ENCODE assay signal across 30 mouse cellular contexts in the genomic region with DNA sequence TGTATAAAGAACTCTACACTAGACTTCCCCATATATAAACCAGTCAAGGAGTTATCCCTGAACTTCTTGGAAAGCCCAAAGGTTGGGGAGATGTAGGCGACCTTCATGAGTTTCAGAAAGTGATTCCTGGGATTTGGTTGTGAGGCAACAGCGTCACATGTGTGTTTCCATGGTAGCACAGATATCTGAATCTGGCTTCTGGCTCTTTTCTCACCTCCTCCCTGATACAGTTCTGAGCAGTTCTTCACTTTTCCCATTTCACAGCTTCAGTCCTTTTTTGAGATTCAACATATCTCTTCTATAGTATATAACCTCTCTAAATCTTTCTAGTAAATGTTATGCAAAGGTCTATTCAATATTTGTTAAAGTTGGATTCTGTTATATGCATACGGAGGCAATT.
"Had no signal": no experiment of that assay in that cellular context is flagged by ENCODE, and none has a peak within 500 bp of the region (broad histone marks: within the 10 kb centered on the region; RNA-seq: fewer than 3 reads in every experiment).

No protein-coding gene starts in this region.

- H3K36me3 ChIP-seq: limb, embryonic 10.5 days; limb, embryonic 12.5 days; limb, embryonic 13.5 days; limb, embryonic 15.5 days; liver, embryonic 12.5 days; liver, embryonic 13.5 days; liver, embryonic 15.5 days; lung, embryonic 15.5 days; midbrain, embryonic 10.5 days; midbrain, embryonic 12.5 days; midbrain, embryonic 15.5 days; neural tube, embryonic 12.5 days had no signal

- H3K27ac ChIP-seq: left cerebral cortex, adult 2 months; limb, embryonic 10.5 days; limb, embryonic 12.5 days; limb, embryonic 13.5 days; limb, embryonic 15.5 days; liver, embryonic 12.5 days; liver, embryonic 13.5 days; liver, embryonic 14.5 days; liver, embryonic 15.5 days; lung, embryonic 15.5 days; macrophage; midbrain, embryonic 10.5 days; midbrain, embryonic 12.5 days; midbrain, embryonic 15.5 days; neural tube, embryonic 12.5 days had no signal

- H3K4me2 ChIP-seq: limb, embryonic 12.5 days; limb, embryonic 13.5 days; limb, embryonic 15.5 days; liver, embryonic 11.5 days; liver, embryonic 12.5 days; liver, embryonic 13.5 days; liver, embryonic 15.5 days; lung, embryonic 14.5 days; lung, embryonic 15.5 days; midbrain, embryonic 12.5 days; midbrain, embryonic 15.5 days; neural tube, embryonic 12.5 days had no signal

- H3K9ac ChIP-seq: limb, embryonic 12.5 days; limb, embryonic 13.5 days; limb, embryonic 15.5 days; liver, embryonic 12.5 days; liver, embryonic 13.5 days; liver, embryonic 14.5 days; liver, embryonic 15.5 days; liver, postnatal 0 days; lung, embryonic 14.5 days; lung, embryonic 15.5 days; midbrain, embryonic 12.5 days; midbrain, embryonic 15.5 days; neural tube, embryonic 12.5 days had no signal

- H3K4me3 ChIP-seq: left cerebral cortex, adult 2 months; limb, embryonic 10.5 days; limb, embryonic 12.5 days; limb, embryonic 13.5 days; limb, embryonic 15.5 days; liver, embryonic 12.5 days; liver, embryonic 13.5 days; liver, embryonic 15.5 days; lung, embryonic 15.5 days; megakaryocyte, embryonic 14.5 days; midbrain, embryonic 10.5 days; midbrain, embryonic 12.5 days; midbrain, embryonic 15.5 days; myocyte; neural tube, embryonic 12.5 days had no signal

- ATAC-seq: liver, embryonic 12.5 days; liver, postnatal 0 days; lung, postnatal 0 days; midbrain, embryonic 15.5 days; midbrain, embryonic 16.5 days had no signal

- DNase-seq: left cerebral cortex, postnatal 4 days; liver; liver, embryonic 13.5 days; liver, postnatal 0 days; lung, adult 18-20 months; lung, embryonic 14.5 days; lung, postnatal 10 days; lung, postnatal 14 days; lung, postnatal 36 days; lung, postnatal 4 days; midbrain, embryonic 14.5 days had no signal

- H3K9me3 ChIP-seq: limb, embryonic 10.5 days; limb, embryonic 12.5 days; limb, embryonic 13.5 days; limb, embryonic 15.5 days; liver, embryonic 12.5 days; liver, embryonic 13.5 days; liver, embryonic 15.5 days; lung, embryonic 15.5 days; megakaryocyte, embryonic 14.5 days; midbrain, embryonic 10.5 days; midbrain, embryonic 12.5 days; midbrain, embryonic 15.5 days; neural tube, embryonic 12.5 days had no signal

- H3K27me3 ChIP-seq: limb, embryonic 12.5 days; limb, embryonic 13.5 days; limb, embryonic 15.5 days; liver, embryonic 12.5 days; liver, embryonic 13.5 days; liver, embryonic 15.5 days; lung, embryonic 15.5 days; megakaryocyte, embryonic 14.5 days; midbrain, embryonic 12.5 days; midbrain, embryonic 15.5 days; neural tube, embryonic 12.5 days had no signal

- H3K4me1 ChIP-seq: limb, embryonic 10.5 days; limb, embryonic 12.5 days; limb, embryonic 13.5 days; limb, embryonic 15.5 days; liver, embryonic 12.5 days; liver, embryonic 13.5 days; liver, embryonic 15.5 days; lung, embryonic 15.5 days; megakaryocyte, embryonic 14.5 days; midbrain, embryonic 10.5 days; midbrain, embryonic 12.5 days; midbrain, embryonic 15.5 days; neural tube, embryonic 12.5 days had no signal
